Mouse (Mus musculus) lung, adult 18-20 months (tissue): ENCODE data around the gene Epha2.

Experiments used
- DNase-seq, 2 experiments: peaks; one replicate each; pipeline ENCODE4 v3.0.0; 2022; ENCODE audit warnings: mixed read lengths in 2 of 2

The Epha2 gene

GRCm38 (mm10) chr4:141280471-141280870, 20.6 kb upstream of the Epha2 start:
- DNase-seq: no peak

GRCm38 (mm10) chr4:141281153-141281552, 19.9 kb upstream of the Epha2 start:
- peak; percentile 48 to 67 for DNase-seq

GRCm38 (mm10) chr4:141281578-141281977, 19.5 kb upstream of the Epha2 start:
- no peak for DNase-seq

- no peak for DNase-seq
These were observed 19.0 kb upstream of the Epha2 start for GRCm38 (mm10) chr4:141282087-141282486.

GRCm38 (mm10) chr4:141282623-141283022, 18.4 kb upstream of the Epha2 start:
- DNase-seq: no peak

- no peak for DNase-seq
These were observed 17.7 kb upstream of the Epha2 start for GRCm38 (mm10) chr4:141283176-141283878.

GRCm38 (mm10) chr4:141283879-141284411, 17.1 kb upstream of the Epha2 start:
- no peak for DNase-seq

GRCm38 (mm10) chr4:141284486-141284885, 16.6 kb upstream of the Epha2 start:
- DNase-seq: no peak

GRCm38 (mm10) chr4:141285128-141285527, 15.9 kb upstream of the Epha2 start:
- DNase-seq: no peak

GRCm38 (mm10) chr4:141286860-141287517, 14.1 kb upstream of the Epha2 start:
- peak; percentile 87 to 92 for DNase-seq

- peak; percentile 72 to 80 for DNase-seq
These were observed 13.5 kb upstream of the Epha2 start for GRCm38 (mm10) chr4:141287518-141288004.

GRCm38 (mm10) chr4:141288152-141288551, 12.9 kb upstream of the Epha2 start:
- no peak for DNase-seq

- no peak for DNase-seq
These were observed 9.3 kb upstream of the Epha2 start for GRCm38 (mm10) chr4:141291571-141292375.

- no peak for DNase-seq
These were observed 5.3 kb upstream of the Epha2 start for GRCm38 (mm10) chr4:141295774-141296186.

GRCm38 (mm10) chr4:141297934-141298333, 3.1 kb upstream of the Epha2 start:
- no peak for DNase-seq

GRCm38 (mm10) chr4:141299356-141299755, 1.7 kb upstream of the Epha2 start:
- no peak for DNase-seq

GRCm38 (mm10) chr4:141300196-141300595, 844 bp upstream of the Epha2 start:
- DNase-seq: no peak

- peak; percentile 83 to 90 for DNase-seq
These were observed 769 bp downstream of the Epha2 start for GRCm38 (mm10) chr4:141301591-141302427.

GRCm38 (mm10) chr4:141302428-141303401, 1.7 kb downstream of the Epha2 start:
- DNase-seq: no peak

- DNase-seq: no peak
These were observed 2.6 kb downstream of the Epha2 start for GRCm38 (mm10) chr4:141303402-141304222.
